Mouse (Mus musculus) kidney, embryonic 14.5 days (tissue): ENCODE measurements at regions not wholly inside any gene's neighbourhood (a gene's known extent, or its start where the extent isn't known, plus 50 kb on each side); places are given as distances from the start of the nearest gene placed in this dataset.

Experiments
- ATAC-seq: fragments of 200-750 bp; cut with Nextera tagmentation; 2 replicates; pipeline ENCODE4 v1.8.0; 2017; ENCODE audit warnings: moderate number of reproducible peaks, mild to moderate bottlenecking, moderate TSS enrichment, moderate library complexity; ENCODE audit not compliant: low FRiP score, low TSS enrichment
- H3K27ac ChIP-seq: fragments of 300-500 bp; sonication (generic); 2 replicates; pipeline ENCODE4 v1.5.1; 2014; ENCODE audit warnings: low read depth, mild to moderate bottlenecking, low read length, moderate library complexity, mixed read lengths
- H3K27me3 ChIP-seq: fragments of 300-500 bp; sonication (generic); 2 replicates; pipeline ENCODE4 v1.6.1; 2014; ENCODE audit warnings: mild to moderate bottlenecking, low read length; ENCODE audit not compliant: control insufficient read depth, insufficient read depth
- H3K36me3 ChIP-seq: fragments of 300-500 bp; sonication (generic); 2 replicates; pipeline ENCODE4 v1.6.1; 2014; ENCODE audit warnings: low read length, mixed read lengths; ENCODE audit not compliant: control insufficient read depth, insufficient read depth
- H3K4me1 ChIP-seq: fragments of 300-500 bp; sonication (generic); 2 replicates; pipeline ENCODE4 v1.6.1; 2014; ENCODE audit warnings: low read length, mixed read lengths; ENCODE audit not compliant: control insufficient read depth, insufficient read depth
- H3K4me2 ChIP-seq: fragments of 300-500 bp; sonication (generic); replicated peaks from 2 replicates; pipeline ENCODE4 v1.6.1; 2014; ENCODE audit warnings: low read depth, mild to moderate bottlenecking, low read length
- H3K4me3 ChIP-seq: fragments of 300-500 bp; sonication (generic); 2 replicates; pipeline ENCODE4 v1.5.1; 2014; ENCODE audit warnings: mild to moderate bottlenecking, low read length
- H3K9ac ChIP-seq: fragments of 300-500 bp; sonication (generic); 2 replicates; pipeline ENCODE4 v1.6.1; 2014; ENCODE audit warnings: low read depth, mild to moderate bottlenecking, low read length, moderate library complexity
- H3K9me3 ChIP-seq: fragments of 300-500 bp; sonication (generic); 2 replicates; pipeline ENCODE4 v1.6.1; 2016; ENCODE audit warnings: low read length; ENCODE audit not compliant: control insufficient read depth
- WGBS: fragments of 180-500 bp; shearing (Covaris S2); extraction: QIAGEN DNeasy Blood & Tissue Kit; methylation state at CpG from one replicate; pipeline ENCODE4 v1.1.7; 2014; 5-methylcytosine and 5-hydroxymethylcytosine counted together

GRCm38 (mm10) chr11:66684181-66684580 lies 158.4 kb upstream of the Shisa6 start:
- no peaks in the 10 kb centered on the region for H3K9me3 ChIP-seq
- WGBS = 51% methylated on average over 4 of the region's 4 CpGs
- H3K4me2 ChIP-seq = no peak overlapping the region
- no peaks in the 10 kb centered on the region for H3K27me3 ChIP-seq
- H3K4me3 ChIP-seq = no peak overlapping the region
- ATAC-seq = no peak
- H3K36me3 ChIP-seq = no peaks in the 10 kb centered on the region
- H3K9ac ChIP-seq = no peak overlapping the region
- no peak overlapping the region for H3K27ac ChIP-seq
- no peaks in the 10 kb centered on the region for H3K4me1 ChIP-seq

- no peak overlapping the region for H3K27ac ChIP-seq
- no peak overlapping the region for H3K4me2 ChIP-seq
- no peak overlapping the region for H3K4me3 ChIP-seq
- H3K4me1 ChIP-seq = no peaks in the 10 kb centered on the region
- H3K36me3 ChIP-seq = no peaks in the 10 kb centered on the region
- H3K9me3 ChIP-seq = no peaks in the 10 kb centered on the region
- 73% methylated on average over 5 of the region's 5 CpGs for WGBS
- no peaks in the 10 kb centered on the region for H3K27me3 ChIP-seq
- no peak for ATAC-seq
- H3K9ac ChIP-seq = no peak overlapping the region
Measured at GRCm38 (mm10) chr11:66694651-66695266, 169.0 kb upstream of the Shisa6 start.

- Histone ChIP-seq H3K9me3 (no peaks in the 10 kb centered on the region), H3K4me2 (no peak overlapping the region), H3K4me1 (no peaks in the 10 kb centered on the region), H3K9ac (no peak overlapping the region), H3K4me3 (no peak overlapping the region), H3K27ac (no peak overlapping the region), H3K27me3 (no peaks in the 10 kb centered on the region), H3K36me3 (no peaks in the 10 kb centered on the region)
- ATAC-seq = no peak
- WGBS = 65% methylated on average over 1 of the region's 1 CpGs
Measured at GRCm38 (mm10) chr11:66696791-66697190, 171.0 kb upstream of the Shisa6 start.

GRCm38 (mm10) chr11:66745479-66745878 lies 166.3 kb upstream of the Pirt start:
- no peak overlapping the region for H3K4me3 ChIP-seq
- no peak overlapping the region for H3K4me2 ChIP-seq
- 56% methylated on average over 1 of the region's 1 CpGs for WGBS
- ATAC-seq = no peak
- H3K27me3 ChIP-seq = no peaks in the 10 kb centered on the region
- H3K4me1 ChIP-seq = no peaks in the 10 kb centered on the region
- H3K9me3 ChIP-seq = no peaks in the 10 kb centered on the region
- no peak overlapping the region for H3K9ac ChIP-seq
- H3K36me3 ChIP-seq = no peaks in the 10 kb centered on the region
- H3K27ac ChIP-seq = no peak overlapping the region

GRCm38 (mm10) chr11:66789997-66790396 lies 121.8 kb upstream of the Pirt start:
- Histone ChIP-seq H3K27ac (no peak overlapping the region), H3K36me3 (no peaks in the 10 kb centered on the region), H3K9ac (no peak overlapping the region), H3K4me3 (no peak overlapping the region), H3K4me1 (no peaks in the 10 kb centered on the region), H3K9me3 (no peaks in the 10 kb centered on the region), H3K4me2 (no peak overlapping the region), H3K27me3 (no peaks in the 10 kb centered on the region)
- ATAC-seq = no peak
- WGBS = 55% methylated on average over 3 of the region's 3 CpGs

GRCm38 (mm10) chr11:66806887-66807286 lies 104.9 kb upstream of the Pirt start:
- WGBS = 87% methylated on average over 5 of the region's 5 CpGs
- Histone ChIP-seq H3K4me1 (no peaks in the 10 kb centered on the region), H3K4me3 (no peak overlapping the region), H3K4me2 (no peak overlapping the region), H3K9me3 (no peaks in the 10 kb centered on the region), H3K27ac (no peak overlapping the region), H3K27me3 (no peaks in the 10 kb centered on the region), H3K9ac (no peak overlapping the region), H3K36me3 (no peaks in the 10 kb centered on the region)
- ATAC-seq = no peak

GRCm38 (mm10) chr11:66813310-66813709 lies 98.5 kb upstream of the Pirt start:
- ATAC-seq = no peak

GRCm38 (mm10) chr11:66813731-66814130 lies 98.0 kb upstream of the Pirt start:
- no peak overlapping the region for H3K27ac ChIP-seq
- no peaks in the 10 kb centered on the region for H3K4me1 ChIP-seq
- no peak for ATAC-seq
- H3K4me2 ChIP-seq = no peak overlapping the region
- H3K9me3 ChIP-seq = no peaks in the 10 kb centered on the region
- WGBS = 33% methylated on average over 4 of the region's 4 CpGs
- no peaks in the 10 kb centered on the region for H3K27me3 ChIP-seq
- no peak overlapping the region for H3K4me3 ChIP-seq
- no peak overlapping the region for H3K9ac ChIP-seq
- H3K36me3 ChIP-seq = no peaks in the 10 kb centered on the region

More at GRCm38 (mm10) chr11:66813310-66813709, 98.5 kb upstream of the Pirt start:
- no peaks in the 10 kb centered on the region for H3K4me1 ChIP-seq
- H3K27me3 ChIP-seq = no peaks in the 10 kb centered on the region
- no peak overlapping the region for H3K4me3 ChIP-seq
- no peaks in the 10 kb centered on the region for H3K36me3 ChIP-seq
- 53% methylated on average over 5 of the region's 5 CpGs for WGBS
- no peak overlapping the region for H3K4me2 ChIP-seq
- no peak overlapping the region for H3K27ac ChIP-seq
- H3K9me3 ChIP-seq = no peaks in the 10 kb centered on the region
- no peak overlapping the region for H3K9ac ChIP-seq

GRCm38 (mm10) chr11:66835864-66836263 lies 75.9 kb upstream of the Pirt start:
- no peak overlapping the region for H3K4me3 ChIP-seq
- 84% methylated on average over 5 of the region's 5 CpGs for WGBS

More at GRCm38 (mm10) chr11:66835864-66836263, 75.9 kb upstream of the Pirt start:
- H3K9me3 ChIP-seq = no peaks in the 10 kb centered on the region
- no peaks in the 10 kb centered on the region for H3K36me3 ChIP-seq
- H3K4me2 ChIP-seq = no peak overlapping the region
- H3K4me1 ChIP-seq = no peaks in the 10 kb centered on the region
- no peak for ATAC-seq
- no peak overlapping the region for H3K27ac ChIP-seq
- no peaks in the 10 kb centered on the region for H3K27me3 ChIP-seq
- H3K9ac ChIP-seq = no peak overlapping the region
